Mouse (Mus musculus) hindbrain, embryonic 12.5 days (tissue): Measurements from ENCODE around the gene Ifrd2. TPM values are rescaled to one million over a fixed set of nuclear protein-coding genes. Genes with fewer than 3 reads are reported as not detected.
A peak's percentile ranks its signal among the peaks of the same experiment; 100 is the strongest.

Experiments used
- ATAC-seq: fragments of 200-750 bp; cut with Nextera tagmentation; 2 replicates; pipeline ENCODE4 v1.8.0; 2017; ENCODE audit warnings: moderate TSS enrichment; ENCODE audit not compliant: low FRiP score
- H3K27ac ChIP-seq: fragments of 300-500 bp; sonication (generic); 2 replicates; pipeline ENCODE4 v1.5.1; 2016; ENCODE audit warnings: mild to moderate bottlenecking
- H3K27me3 ChIP-seq: fragments of 300-500 bp; sonication (generic); 2 replicates; pipeline ENCODE4 v1.6.1; 2016; ENCODE audit warnings: mild to moderate bottlenecking
- H3K36me3 ChIP-seq: fragments of 300-500 bp; sonication (generic); 2 replicates; pipeline ENCODE4 v1.6.1; 2016; ENCODE audit warnings: mild to moderate bottlenecking
- H3K4me1 ChIP-seq: fragments of 300-500 bp; sonication (generic); 2 replicates; pipeline ENCODE4 v1.6.1; 2016
- H3K4me2 ChIP-seq: fragments of 300-500 bp; sonication (generic); replicated peaks from 2 replicates; pipeline ENCODE4 v1.6.1; 2016; ENCODE audit warnings: mild to moderate bottlenecking
- H3K4me3 ChIP-seq: fragments of 300-500 bp; sonication (generic); 2 replicates; pipeline ENCODE4 v1.5.1; 2016; ENCODE audit warnings: mild to moderate bottlenecking
- H3K9ac ChIP-seq: fragments of 300-500 bp; sonication (generic); 2 replicates; pipeline ENCODE4 v1.6.1; 2016; ENCODE audit warnings: mild to moderate bottlenecking, moderate library complexity
- H3K9me3 ChIP-seq: fragments of 300-500 bp; sonication (generic); replicated peaks from 2 replicates; pipeline ENCODE4 v1.6.1; 2016; ENCODE audit warnings: mild to moderate bottlenecking
- WGBS: fragments of 180-500 bp; shearing (Covaris S2); methylation state at CpG from one replicate; pipeline ENCODE4 v1.1.7; 2016; 5-methylcytosine and 5-hydroxymethylcytosine counted together
- polyA plus RNA-seq: library from polyadenylated mRNA; unstranded; fragments of >200 nt; fragmentation: Nextera tagmentation; extraction: Ambion mirVana; gene quantifications from 2 replicates; pipeline ENCODE4 v1.2.1, GENCODE M21; 2016

The Ifrd2 gene
- polyA plus RNA-seq, 1 experiment from 2014 or later, result 19.5 TPM

DNA sequence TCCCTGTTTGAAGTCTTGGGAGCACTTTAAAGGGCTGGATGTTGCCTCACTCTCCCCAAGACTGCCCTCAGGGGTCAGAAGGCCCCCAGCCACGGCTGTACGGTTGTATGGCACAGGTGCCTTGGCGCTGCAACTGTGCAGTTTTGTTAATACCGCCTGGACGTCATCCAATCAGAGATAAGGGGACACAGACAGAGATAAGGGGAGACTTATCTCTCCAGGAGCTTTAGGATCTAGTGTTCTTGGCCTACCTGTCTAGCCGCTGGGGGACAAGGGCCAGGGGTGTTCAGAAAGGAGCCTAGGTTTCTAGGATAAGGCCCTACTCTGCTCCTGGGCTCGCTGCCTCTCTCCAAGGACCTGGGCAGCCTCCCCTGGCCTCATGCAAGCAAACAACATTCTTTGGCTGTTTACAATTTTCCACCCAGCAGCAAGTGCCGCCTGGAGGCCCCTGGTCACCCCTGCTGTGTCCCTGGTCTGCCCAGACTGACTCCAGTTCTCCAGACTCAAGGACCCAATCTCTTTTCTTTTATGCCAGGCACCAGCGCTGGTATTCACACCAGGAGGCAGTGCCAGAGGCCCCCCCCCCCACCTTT is 20.3 kb downstream of the Ifrd2 start:
- Histone ChIP-seq H3K27ac (0 out of 2 replicates have a peak overlapping the region, but pooled peaks have one; percentile 31), H3K9ac (no peak overlapping the region), H3K9me3 (no peaks in the 10 kb centered on the region), H3K4me2 (no peak overlapping the region), H3K27me3 (peaks cover 3% of the 10 kb centered on the region; the same call in 1 of the 2 replicates), H3K36me3 (no peaks in the 10 kb centered on the region), H3K4me3 (no peak overlapping the region), H3K4me1 (peaks cover 69% of the 10 kb centered on the region)
- WGBS, result 55% methylated on average over 9 of the region's 9 CpGs
- ATAC-seq, result no peak

DNA sequence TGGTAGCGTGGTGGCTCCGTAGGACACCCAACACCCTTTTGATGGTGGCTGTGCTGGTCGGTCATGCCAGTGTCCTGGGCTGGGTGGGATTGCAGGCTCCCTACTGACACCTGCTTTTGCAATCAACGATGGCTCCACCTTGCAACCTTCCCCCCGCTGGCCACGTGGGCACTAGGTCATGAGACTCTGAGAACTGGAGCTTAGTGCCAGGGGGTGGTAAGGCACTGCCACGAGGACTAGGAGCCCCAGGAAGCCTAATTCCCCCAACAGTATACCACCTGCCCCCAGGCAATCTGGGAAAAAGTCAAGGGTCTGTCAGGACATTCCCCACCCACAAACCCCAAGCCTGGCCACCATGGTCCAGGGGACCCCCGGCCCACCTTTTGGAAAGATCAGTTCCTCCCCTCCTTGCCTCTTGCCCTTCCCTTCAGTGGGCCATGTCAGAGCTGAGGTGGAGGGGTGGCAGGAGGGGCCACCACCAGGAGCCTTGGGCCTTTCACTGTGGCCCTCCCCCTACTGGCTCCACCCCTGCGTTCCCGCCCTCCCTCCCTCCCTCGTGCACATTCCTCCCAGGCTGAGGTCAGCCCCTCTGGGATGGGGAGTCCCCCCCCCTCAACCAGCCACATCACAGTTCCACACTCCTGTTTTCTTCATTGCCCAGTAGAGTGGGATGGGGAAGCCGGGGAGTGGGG is 21.4 kb downstream of the Ifrd2 start, which contains the start of gene Sema3b:
Gene Sema3b (minus strand): TSS at position 489 of the 692 bp plus-strand sequence.
- peaks cover 72% of the 10 kb centered on the region for H3K4me1 ChIP-seq
- 0 out of 2 replicates have a peak, but pooled peaks cover under 1% of the 10 kb centered on the region for H3K36me3 ChIP-seq
- no peak within 1 kb of the TSS for H3K4me2 ChIP-seq
- no peaks in the 10 kb centered on the region for H3K9me3 ChIP-seq
- 0 out of 2 replicates have a peak within 1 kb of the TSS, but pooled peaks have one; percentile 46 for H3K27ac ChIP-seq
- H3K27me3 ChIP-seq, result peaks cover 3% of the 10 kb centered on the region; the same call in 1 of the 2 replicates
- no peak for ATAC-seq
- no peak within 1 kb of the TSS for H3K4me3 ChIP-seq
- H3K9ac ChIP-seq, result no peak within 1 kb of the TSS
- WGBS, result 45% methylated on average over 11 of the region's 12 CpGs

DNA sequence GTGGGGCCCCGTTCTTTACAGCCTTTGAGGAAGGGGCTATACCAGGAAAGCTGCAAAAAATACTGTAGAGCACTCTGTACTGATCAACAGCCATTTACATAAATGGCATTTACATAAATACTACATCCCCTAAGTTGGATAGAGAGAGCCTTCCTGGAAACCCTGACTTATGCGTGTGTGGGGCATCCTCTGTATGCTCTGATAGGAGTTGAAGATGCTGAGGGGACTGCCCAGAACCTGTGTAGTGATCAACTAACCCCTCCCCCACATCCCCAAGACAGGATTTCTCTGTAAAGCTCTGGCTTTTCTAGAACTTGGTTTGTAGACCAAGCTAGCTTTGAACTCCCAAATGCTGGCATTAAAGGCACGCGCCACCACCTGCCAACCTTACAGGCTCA is 22.0 kb downstream of the Ifrd2 start:
- H3K4me3 ChIP-seq, result no peak overlapping the region
- H3K4me2 ChIP-seq, result no peak overlapping the region
- no peak overlapping the region for H3K9ac ChIP-seq
- H3K9me3 ChIP-seq, result no peaks in the 10 kb centered on the region
- 0 out of 2 replicates have a peak overlapping the region, but pooled peaks have one; percentile 46 for H3K27ac ChIP-seq
- H3K36me3 ChIP-seq, result peaks cover 4% of the 10 kb centered on the region; the same call in 1 of the 2 replicates
- H3K4me1 ChIP-seq, result peaks cover 66% of the 10 kb centered on the region
- ATAC-seq, result no peak
- 68% methylated on average over 4 of the region's 4 CpGs for WGBS
- H3K27me3 ChIP-seq, result peaks cover 3% of the 10 kb centered on the region; the same call in 1 of the 2 replicates

DNA sequence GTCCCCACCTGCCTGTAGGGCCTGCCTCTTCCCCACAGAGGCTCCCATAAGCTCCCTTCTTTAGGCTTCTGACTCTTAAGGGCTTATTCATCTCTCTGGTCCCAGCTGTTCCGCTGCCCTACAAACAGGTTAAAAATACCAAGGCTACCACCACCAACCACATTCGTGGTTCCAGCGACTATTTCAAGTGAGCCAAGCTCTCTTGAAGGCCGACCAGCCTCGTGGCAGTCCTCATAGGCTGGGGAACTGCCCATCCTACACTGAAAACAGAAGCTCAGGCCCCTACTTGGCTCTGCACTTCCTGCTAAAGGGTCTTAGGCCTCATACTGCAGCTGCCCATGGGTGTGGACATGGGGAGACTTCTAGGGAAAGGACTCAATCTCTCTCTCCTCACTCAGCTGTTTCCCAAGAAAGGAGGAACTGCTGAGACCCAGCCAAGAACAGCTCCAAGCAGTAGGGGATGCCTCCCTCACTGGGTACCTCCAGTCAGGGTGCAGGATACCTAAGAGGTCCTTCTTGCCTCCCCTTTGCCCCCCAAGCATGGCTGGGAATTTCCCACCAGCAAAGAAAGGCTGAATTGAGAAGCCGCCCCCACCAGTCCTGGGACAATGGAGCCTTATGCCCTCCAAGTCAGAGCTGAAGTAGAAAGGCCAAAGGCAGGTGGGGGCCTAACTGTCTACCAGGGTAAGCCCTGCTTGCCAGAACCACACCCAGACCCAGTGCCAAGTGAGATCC is 24.2 kb downstream of the Ifrd2 start:
- H3K27ac ChIP-seq, result peak overlapping the region; percentile 97
- no peaks in the 10 kb centered on the region for H3K9me3 ChIP-seq
- peak overlapping the region; percentile 55 for H3K4me2 ChIP-seq
- peaks cover 26% of the 10 kb centered on the region for H3K36me3 ChIP-seq
- WGBS, result 71% methylated on average over 6 of the region's 6 CpGs
- peaks cover 3% of the 10 kb centered on the region; the same call in 1 of the 2 replicates for H3K27me3 ChIP-seq
- no peak for ATAC-seq
- H3K4me1 ChIP-seq, result peaks cover 64% of the 10 kb centered on the region
- peak overlapping the region; percentile 64 for H3K9ac ChIP-seq
- no peak overlapping the region for H3K4me3 ChIP-seq

DNA sequence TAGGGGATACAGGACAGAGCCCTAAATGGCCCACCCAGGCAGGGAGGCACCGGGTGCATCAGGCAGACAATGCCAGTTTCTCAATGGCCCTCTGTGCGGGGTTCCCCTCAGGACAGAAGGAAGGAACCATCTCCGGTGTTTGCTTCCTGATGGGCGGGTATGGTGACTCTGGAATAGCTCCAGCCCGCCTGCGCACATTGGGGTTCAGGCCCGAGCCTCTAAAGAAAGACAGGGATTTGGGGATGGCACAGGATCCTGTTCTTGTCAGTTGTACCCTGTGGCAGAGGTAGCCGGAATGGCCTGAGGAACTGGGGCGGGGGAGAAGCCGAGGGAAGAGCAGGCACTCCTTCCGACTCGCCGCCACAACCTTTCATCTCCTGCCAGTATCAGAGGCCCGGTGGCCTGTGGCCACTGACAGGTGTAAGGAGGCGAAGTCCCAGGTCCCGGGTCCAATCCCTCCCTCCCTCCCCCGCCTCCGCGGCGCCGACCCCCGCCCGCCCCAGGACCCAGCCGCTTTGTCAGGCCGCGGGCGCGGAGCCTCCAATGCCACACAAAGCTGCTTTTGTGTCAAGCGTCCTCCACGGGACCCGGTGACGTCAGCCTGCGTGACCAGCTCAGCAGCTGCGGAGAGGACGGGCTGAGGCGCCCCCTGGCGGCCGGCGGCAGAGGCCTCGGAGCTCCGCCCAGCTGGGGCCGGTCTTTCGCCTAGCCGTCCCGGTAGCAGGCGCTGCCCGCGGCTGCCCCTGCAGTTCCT is 24.9 kb downstream of the Ifrd2 start:
- H3K4me1 ChIP-seq, result peaks cover 56% of the 10 kb centered on the region
- peaks cover 31% of the 10 kb centered on the region for H3K36me3 ChIP-seq
- 3% methylated on average over 34 of the region's 48 CpGs for WGBS
- H3K9me3 ChIP-seq, result no peaks in the 10 kb centered on the region
- H3K9ac ChIP-seq, result peak overlapping the region; percentile 64
- peak overlapping the region; percentile 31 for H3K4me3 ChIP-seq
- ATAC-seq, result peak; percentile 94
- H3K27ac ChIP-seq, result peak overlapping the region; percentile 97
- peak overlapping the region; percentile 55 for H3K4me2 ChIP-seq
- peaks cover 3% of the 10 kb centered on the region; the same call in 1 of the 2 replicates for H3K27me3 ChIP-seq

DNA sequence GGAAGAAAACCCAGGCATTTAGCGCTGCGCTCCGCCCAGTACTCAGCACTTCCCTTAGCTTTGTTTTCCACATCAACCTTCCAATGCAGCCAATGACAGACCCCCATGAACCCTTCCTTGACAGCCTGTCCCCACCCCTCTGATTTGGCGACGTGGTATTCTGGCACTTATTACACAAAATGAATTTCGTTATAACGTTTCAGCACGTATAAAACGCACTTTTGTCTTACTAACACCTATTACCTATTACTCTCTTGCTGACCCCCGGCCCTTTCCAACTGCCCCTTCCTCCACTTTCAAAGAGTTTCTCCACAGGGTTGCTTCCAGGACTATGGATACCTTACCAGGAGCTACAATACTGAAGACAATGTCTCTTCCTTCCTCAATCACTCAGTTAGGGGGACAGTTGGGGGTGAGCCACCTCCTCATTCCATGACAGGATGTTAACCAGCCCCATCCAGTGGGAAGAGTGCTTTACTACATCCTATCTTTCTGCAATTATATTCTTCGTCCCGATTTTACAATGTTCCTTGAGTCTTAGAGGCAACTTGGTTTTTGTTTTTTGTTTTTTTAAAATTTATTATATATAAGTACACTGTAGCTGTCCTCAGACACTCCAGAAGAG is 25.6 kb downstream of the Ifrd2 start:
- H3K9me3 ChIP-seq, result no peaks in the 10 kb centered on the region
- H3K27ac ChIP-seq, result peak overlapping the region; percentile 97
- H3K4me3 ChIP-seq, result peak overlapping the region; percentile 31; the same call in 1 of the 2 replicates
- WGBS, result 11% methylated on average over 12 of the region's 12 CpGs
- H3K4me1 ChIP-seq, result peaks cover 50% of the 10 kb centered on the region
- peak; percentile 46 for ATAC-seq
- peaks cover under 1% of the 10 kb centered on the region; the same call in 1 of the 2 replicates for H3K27me3 ChIP-seq
- peak overlapping the region; percentile 55 for H3K4me2 ChIP-seq
- no peak overlapping the region for H3K9ac ChIP-seq
- peaks cover 36% of the 10 kb centered on the region for H3K36me3 ChIP-seq

DNA sequence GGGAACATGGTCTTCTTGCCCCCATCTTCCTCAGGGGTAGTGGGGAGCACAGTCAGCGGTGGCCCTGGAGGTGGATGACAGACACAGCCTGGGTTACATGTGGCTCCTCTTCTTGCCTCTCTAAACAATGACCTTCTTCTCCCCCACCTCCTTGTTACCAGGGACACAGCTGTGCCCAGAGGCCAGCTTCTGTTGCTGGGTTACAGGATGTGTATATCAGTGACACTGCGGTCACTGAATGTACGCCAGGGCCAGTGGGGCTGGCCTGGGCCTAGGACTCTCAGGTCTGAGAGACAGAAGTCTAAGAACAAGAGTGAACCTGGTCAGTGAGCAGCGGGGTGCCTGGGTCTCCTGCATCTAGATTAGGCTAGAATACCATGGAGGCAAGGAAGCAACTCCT is 27.6 kb downstream of the Ifrd2 start:
- Histone ChIP-seq H3K9ac (peak overlapping the region; percentile 32; the same call in 1 of the 2 replicates), H3K27ac (peak overlapping the region; percentile 97), H3K9me3 (no peaks in the 10 kb centered on the region), H3K4me3 (no peak overlapping the region), H3K27me3 (no peaks in the 10 kb centered on the region), H3K4me2 (no peak overlapping the region), H3K36me3 (peaks cover 56% of the 10 kb centered on the region), H3K4me1 (peaks cover 45% of the 10 kb centered on the region)
- WGBS, result 45% methylated on average over 4 of the region's 4 CpGs
- no peak for ATAC-seq

DNA sequence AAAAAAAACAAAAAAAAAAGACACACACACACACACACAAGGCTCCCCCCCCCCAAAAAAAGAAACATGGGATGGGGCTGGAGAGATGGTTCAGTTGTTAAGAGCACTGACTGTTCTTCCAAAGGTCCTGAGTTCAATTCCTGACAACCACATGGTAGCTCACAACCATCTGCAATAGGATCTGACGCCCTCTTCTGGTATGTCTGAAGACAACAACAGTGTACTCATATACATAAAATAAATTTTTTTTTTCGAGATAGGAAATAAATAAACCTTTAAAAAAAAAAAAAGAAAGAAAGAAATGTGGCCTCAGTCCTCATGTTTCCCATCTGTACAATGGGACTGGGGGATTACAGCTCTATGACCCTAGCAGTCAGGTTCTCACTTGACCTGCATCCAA is 30.0 kb downstream of the Ifrd2 start:
- no peak for ATAC-seq
- Histone ChIP-seq H3K4me1 (peaks cover 30% of the 10 kb centered on the region), H3K9ac (no peak overlapping the region), H3K4me3 (no peak overlapping the region), H3K36me3 (peaks cover 69% of the 10 kb centered on the region), H3K4me2 (no peak overlapping the region), H3K27me3 (no peaks in the 10 kb centered on the region), H3K9me3 (no peaks in the 10 kb centered on the region), H3K27ac (no peak overlapping the region)
- WGBS, result 67% methylated on average over 2 of the region's 2 CpGs

DNA sequence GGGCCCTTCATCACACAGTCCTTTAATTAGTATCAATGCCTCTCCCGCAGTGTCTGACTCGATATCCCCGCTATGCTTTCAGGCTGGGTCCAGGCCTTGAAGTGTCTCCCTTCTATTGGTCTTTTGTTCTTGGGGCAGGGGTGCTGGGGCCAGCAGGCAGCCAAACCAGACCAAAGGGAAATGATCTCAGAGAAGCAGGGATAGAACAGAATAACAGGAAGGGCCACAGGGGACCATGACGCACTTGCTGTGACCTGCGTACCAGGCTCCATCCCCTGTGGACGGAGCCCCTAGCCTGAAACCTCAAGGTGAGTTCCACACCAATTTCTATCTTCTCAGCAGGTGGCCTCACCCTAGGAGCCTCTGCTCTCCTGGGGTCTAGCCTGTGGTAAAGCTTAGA is 30.7 kb downstream of the Ifrd2 start:
- Histone ChIP-seq H3K4me3 (no peak overlapping the region), H3K9ac (no peak overlapping the region), H3K27ac (peak overlapping the region; percentile 40; the same call in 1 of the 2 replicates), H3K36me3 (peaks cover 76% of the 10 kb centered on the region), H3K4me2 (no peak overlapping the region), H3K9me3 (no peaks in the 10 kb centered on the region), H3K27me3 (no peaks in the 10 kb centered on the region), H3K4me1 (peaks cover 27% of the 10 kb centered on the region)
- WGBS, result 92% methylated on average over 6 of the region's 6 CpGs
- ATAC-seq, result no peak

DNA sequence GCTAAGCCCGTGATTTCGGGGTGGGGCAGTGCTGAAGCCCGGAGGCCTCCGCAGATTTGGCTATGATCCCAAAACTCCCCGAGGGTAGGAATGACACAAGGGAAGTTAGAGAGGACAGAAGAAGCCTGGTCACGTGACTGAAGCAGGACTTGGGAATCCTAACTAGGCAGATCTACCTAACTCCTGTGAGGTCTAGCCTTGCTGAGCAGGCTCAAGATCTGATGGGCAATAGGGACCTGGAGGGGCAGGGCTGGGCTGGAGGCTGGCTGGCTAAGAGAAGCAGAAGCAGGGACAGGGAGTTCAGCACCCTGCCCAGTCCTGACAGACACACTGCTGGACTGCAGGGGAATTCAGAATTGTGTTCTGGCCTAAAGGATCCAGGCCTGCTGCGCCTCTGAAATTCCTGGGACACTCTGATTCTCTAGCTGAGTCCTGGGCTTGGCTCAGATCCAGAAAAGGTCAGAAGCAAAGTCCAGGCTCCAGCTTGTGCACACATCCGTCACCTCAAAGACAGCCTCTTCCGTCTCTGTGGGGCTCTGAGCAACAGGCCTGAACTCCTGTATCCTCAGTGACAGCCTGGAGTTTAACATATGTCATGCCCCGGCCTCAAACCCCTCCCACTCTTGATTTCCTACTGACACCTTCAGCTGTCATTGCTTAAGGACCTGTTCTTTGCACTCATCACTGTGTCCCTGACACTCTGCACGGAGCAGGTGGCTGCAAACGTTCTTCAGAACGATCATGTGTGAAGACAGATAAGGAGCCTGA is 31.5 kb downstream of the Ifrd2 start:
- 63% methylated on average over 13 of the region's 13 CpGs for WGBS
- peak overlapping the region; percentile 40; the same call in 1 of the 2 replicates for H3K27ac ChIP-seq

DNA sequence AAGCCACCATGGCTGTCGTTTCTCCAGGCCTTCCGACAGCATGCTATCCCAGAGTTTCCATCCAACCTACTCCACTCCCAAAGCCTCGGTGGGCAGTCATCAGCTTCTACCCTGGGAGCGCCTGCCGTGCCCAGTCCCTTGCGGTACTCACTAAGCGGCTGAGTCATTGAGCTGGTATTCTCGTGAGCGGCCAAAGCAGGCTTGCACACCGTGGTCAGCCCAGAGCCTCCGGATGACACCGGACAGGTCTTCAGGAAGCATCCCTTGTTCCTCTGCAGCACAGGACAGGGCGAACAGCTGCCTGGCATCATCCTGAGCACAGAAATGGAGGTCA is 32.1 kb downstream of the Ifrd2 start:
- no peak overlapping the region for H3K9ac ChIP-seq
- H3K4me2 ChIP-seq, result no peak overlapping the region
- H3K27me3 ChIP-seq, result no peaks in the 10 kb centered on the region
- ATAC-seq, result no peak
- peaks cover 75% of the 10 kb centered on the region for H3K36me3 ChIP-seq
- H3K4me1 ChIP-seq, result peaks cover 26% of the 10 kb centered on the region
- WGBS, result 86% methylated on average over 13 of the region's 13 CpGs
- no peak overlapping the region for H3K4me3 ChIP-seq
- no peaks in the 10 kb centered on the region for H3K9me3 ChIP-seq
- H3K27ac ChIP-seq, result peak overlapping the region; percentile 40; the same call in 1 of the 2 replicates

More for the DNA sequence above, 31.5 kb downstream of the Ifrd2 start:
- Histone ChIP-seq H3K27me3 (no peaks in the 10 kb centered on the region), H3K9me3 (no peaks in the 10 kb centered on the region), H3K4me1 (peaks cover 25% of the 10 kb centered on the region), H3K36me3 (peaks cover 77% of the 10 kb centered on the region), H3K4me3 (no peak overlapping the region), H3K9ac (no peak overlapping the region), H3K4me2 (no peak overlapping the region)
- no peak for ATAC-seq
